Comparison of ENCODE assay signal across 16 mouse cellular contexts in genomic region chr9:71857926-71858325, GRCm38 (mm10).
"Had no signal": no experiment of that assay in that cellular context is flagged by ENCODE, and none has a peak within 500 bp of the region (broad histone marks: within the 10 kb centered on the region; RNA-seq: fewer than 3 reads in every experiment).

No protein-coding gene starts in this region.

- DNase-seq: heart, postnatal 10 days; heart, postnatal 14 days; heart, postnatal 36 days; heart, postnatal 4 days; kidney, adult 11 months; kidney, adult 18-20 months; kidney, adult 2 months; kidney, adult 8-10 months; kidney, adult 9 months; kidney, postnatal 10 days; kidney, postnatal 14 days; kidney, postnatal 25 days; kidney, postnatal 36 days; kidney, postnatal 4 days; layer of hippocampus, adult 9-11 months; layer of hippocampus, postnatal 36 days had no signal
